Comparison of ENCODE assay signal across 17 mouse cellular contexts in genomic region chr10:117671266-117671665, GRCm38 (mm10).
"Had no signal": no experiment of that assay in that cellular context is flagged by ENCODE, and none has a peak within 500 bp of the region (broad histone marks: within the 10 kb centered on the region; RNA-seq: fewer than 3 reads in every experiment).

No protein-coding gene starts in this region.

- DNase-seq: retina, postnatal 1 day; right cerebral cortex, adult 18-20 months; right cerebral cortex, postnatal 14 days; right cerebral cortex, postnatal 25 days; right cerebral cortex, postnatal 4 days; spleen, adult 18-20 months; thymus, adult 18-20 months; thymus, adult 2 months; thymus, postnatal 14 days; thymus, postnatal 25 days; thymus, postnatal 36 days; thymus, postnatal 4 days had no signal

- H3K4me3 ChIP-seq: neural tube, embryonic 12.5 days; neural tube, embryonic 13.5 days; neural tube, embryonic 15.5 days; stomach, embryonic 15.5 days had no signal

- H3K27ac ChIP-seq: neural tube, embryonic 12.5 days; neural tube, embryonic 13.5 days; neural tube, embryonic 15.5 days; stomach, embryonic 15.5 days; stomach, postnatal 0 days had no signal
